Mouse (Mus musculus) thymus, adult 2 months (tissue): ENCODE measurements at regions not wholly inside any gene's neighbourhood (a gene's known extent, or its start where the extent isn't known, plus 50 kb on each side); places are given as distances from the start of the nearest gene placed in this dataset.

ENCODE experiments used
- CTCF ChIP-seq: fragments of 200-500 bp; IDR thresholded peaks from 2 replicates; pipeline ENCODE4 v1.5.1; 2012; ENCODE audit warnings: mild to moderate bottlenecking, control low read depth, low read length, moderate library complexity, borderline replicate concordance; ENCODE audit not compliant: control insufficient read depth, poor library complexity, insufficient read depth; ENCODE audit errors: extremely low read depth
- POLR2A ChIP-seq: fragments of 200-500 bp; IDR thresholded peaks from 2 replicates; pipeline ENCODE4 v1.6.1; 2012; ENCODE audit warnings: mild to moderate bottlenecking, low read length, control low read depth, moderate library complexity; ENCODE audit not compliant: control insufficient read depth, poor library complexity, insufficient read depth; ENCODE audit errors: extremely low read depth

- TF ChIP-seq CTCF (no peak), POLR2A (no peak)
These were observed 233.8 kb downstream of the Barhl2 start for GRCm38 (mm10) chr5:106224141-106224540.
